Mouse (Mus musculus) CD4-positive, CD25-positive, alpha-beta regulatory T cell, adult 2 months (primary cell): ENCODE measurements around the gene Cdk10.

Experiments used
- DNase-seq: peaks from one replicate; pipeline ENCODE4 v3.0.0-alpha.2; 2012; ENCODE audit warnings: low read depth, low spot score

The Cdk10 gene

GRCm38 (mm10) chr8:123271901-123272300, 47.3 kb downstream of the Cdk10 start:
- DNase-seq = no peak

- no peak for DNase-seq
These were observed 49.8 kb downstream of the Cdk10 start for GRCm38 (mm10) chr8:123274447-123274846.

- DNase-seq = no peak
These were observed 50.5 kb downstream of the Cdk10 start for GRCm38 (mm10) chr8:123275096-123275495.

- no peak for DNase-seq
These were observed 53.8 kb downstream of the Cdk10 start for GRCm38 (mm10) chr8:123278445-123278844.

- no peak for DNase-seq
These were observed 55.2 kb downstream of the Cdk10 start for GRCm38 (mm10) chr8:123279828-123280227.

DNA sequence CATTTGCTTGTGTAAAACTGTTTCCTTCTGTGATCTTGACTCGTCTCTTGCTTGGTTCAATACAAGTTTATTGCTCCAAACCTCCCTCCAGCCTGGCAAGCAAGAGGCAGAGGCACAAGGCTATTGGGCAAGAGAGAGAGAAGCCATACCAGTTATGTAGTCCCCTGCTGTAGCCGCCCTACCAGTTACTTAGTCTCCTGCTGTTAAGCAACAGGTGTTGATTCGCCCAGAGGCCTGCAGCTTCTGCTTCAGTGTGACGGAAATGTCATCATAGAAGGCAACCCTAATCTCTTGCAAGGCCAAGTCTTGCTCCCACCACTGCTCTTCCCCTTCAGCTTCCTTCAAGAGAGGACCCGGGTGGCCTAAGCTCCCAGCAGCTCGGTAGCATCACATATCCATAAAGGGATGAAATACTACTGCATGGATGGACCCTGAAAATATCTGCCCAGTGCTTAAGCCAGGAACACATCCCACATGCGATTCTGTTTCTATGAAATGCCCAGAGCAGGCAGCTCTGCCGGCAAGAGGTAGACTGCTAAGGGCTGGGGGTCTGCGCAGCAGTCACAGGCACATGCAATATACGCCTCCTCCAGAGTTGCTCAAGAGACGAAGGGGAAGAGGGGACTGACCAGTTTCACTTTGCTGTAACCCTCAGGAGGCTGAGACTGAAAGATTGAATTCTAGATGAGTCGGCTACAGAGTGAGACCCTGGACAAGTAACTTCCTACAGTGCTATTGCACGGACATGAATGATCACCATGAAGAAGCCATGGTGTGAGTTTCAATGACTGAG, 55.9 kb downstream of the Cdk10 start:
- DNase-seq = no peak
